Mouse (Mus musculus): ENCODE data around the gene 1110051M20Rik. TPM values are rescaled to one million over a fixed set of nuclear protein-coding genes. Genes with fewer than 3 reads are reported as not detected.

Gene 1110051M20Rik
- total and polyA plus RNA-seq, 2 experiments from 2014 or later: 158 to 171 TPM

DNA sequence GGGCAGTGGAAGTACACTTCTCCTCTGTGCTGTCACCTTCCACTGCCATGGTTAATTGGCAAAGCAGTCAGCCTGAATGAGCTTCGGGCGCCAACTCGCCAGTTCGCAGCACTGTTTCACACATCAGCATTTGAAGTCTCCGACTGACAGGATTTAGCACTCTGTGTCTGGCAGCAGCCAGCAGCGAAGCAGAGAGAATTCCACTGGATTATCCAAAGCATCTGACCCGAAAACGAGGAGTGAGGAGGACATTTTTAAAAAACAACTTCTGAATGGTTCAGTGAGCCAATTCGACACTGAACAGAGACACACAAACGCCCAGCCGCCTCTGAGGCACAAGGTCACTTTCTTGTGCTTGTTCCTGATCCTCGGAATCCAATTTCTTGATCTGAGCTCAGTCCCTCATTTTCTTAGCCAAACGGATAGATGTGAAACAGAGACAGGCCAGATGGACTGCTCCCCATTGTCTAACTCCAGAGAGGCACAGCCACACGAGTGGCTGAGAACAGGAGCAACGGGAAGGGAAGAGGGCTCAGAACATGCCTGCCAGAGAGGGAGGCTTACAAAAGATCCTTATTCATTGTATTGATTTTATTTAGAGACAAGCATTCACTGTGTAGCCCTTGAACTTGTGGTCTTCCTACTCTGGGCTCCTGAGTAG lies 119.6 kb downstream of the 1110051M20Rik start:
- WGBS: 17% methylated on average over 15 of the region's 15 CpGs
- H3K4me1 ChIP-seq (ENCODE audit: insufficient read depth, low read length): 0 out of 2 replicates have a peak, but pooled peaks cover 4% of the 10 kb centered on the region
- H3K4me3 ChIP-seq (ENCODE audit: low read depth, low read length): no peak overlapping the region
- 0 out of 2 replicates have a peak overlapping the region, but pooled peaks have one; percentile 33 for H3K9ac ChIP-seq (replicated peaks; ENCODE audit: low read length, poor library complexity, severe bottlenecking)
- no peaks in the 10 kb centered on the region for H3K9me3 ChIP-seq (ENCODE audit: low read length)
- H3K27ac ChIP-seq (ENCODE audit: low read depth, low read length): peak overlapping the region; percentile 77
- ATAC-seq (ENCODE audit: low FRiP score) (0 out of 2 replicates have a peak, but pooled peaks have one; percentile 18), DNase-seq (ENCODE audit: low spot score) (peak; percentile 75)
- TF ChIP-seq CTCF (IDR thresholded peaks at IDR 0.05): no peak
- H3K36me3 ChIP-seq (ENCODE audit: insufficient read depth, low read length): no peaks in the 10 kb centered on the region
- no peaks in the 10 kb centered on the region for H3K27me3 ChIP-seq (ENCODE audit: insufficient read depth, low read length)
- H3K4me2 ChIP-seq (ENCODE audit: low read depth, low read length, poor library complexity, severe bottlenecking): no peak overlapping the region

DNA sequence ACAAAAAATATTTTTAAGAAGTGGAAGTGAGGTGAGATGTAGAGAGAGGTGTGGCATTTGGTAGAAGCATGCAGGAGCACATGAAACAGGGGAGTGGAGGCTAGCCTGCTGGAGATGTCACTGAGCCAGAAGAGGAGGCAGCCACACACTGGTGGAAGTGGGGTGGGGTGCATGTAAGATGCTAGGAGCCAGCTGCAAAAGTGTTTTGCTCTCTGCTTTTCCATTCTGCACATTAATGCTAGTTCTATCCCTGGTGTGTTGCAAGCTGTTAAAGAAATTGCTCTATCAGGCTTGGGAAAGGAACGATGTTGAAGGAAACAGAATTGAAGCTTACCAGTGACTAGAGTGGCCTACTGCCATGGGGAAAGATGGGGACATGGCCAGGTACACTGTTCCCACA lies 120.2 kb downstream of the 1110051M20Rik start:
- H3K4me3 ChIP-seq (ENCODE audit: low read depth, low read length): no peak overlapping the region
- H3K4me2 ChIP-seq (ENCODE audit: low read depth, low read length, poor library complexity, severe bottlenecking): no peak overlapping the region
- peak overlapping the region; percentile 77 for H3K27ac ChIP-seq (ENCODE audit: low read depth, low read length)
- no peaks in the 10 kb centered on the region for H3K9me3 ChIP-seq (ENCODE audit: low read length)
- H3K36me3 ChIP-seq (ENCODE audit: insufficient read depth, low read length): no peaks in the 10 kb centered on the region
- no peak overlapping the region for H3K9ac ChIP-seq (replicated peaks; ENCODE audit: low read length, poor library complexity, severe bottlenecking)
- 23% methylated on average over 1 of the region's 1 CpGs for WGBS
- H3K27me3 ChIP-seq (ENCODE audit: insufficient read depth, low read length): no peaks in the 10 kb centered on the region
- H3K4me1 ChIP-seq (ENCODE audit: insufficient read depth, low read length): 0 out of 2 replicates have a peak, but pooled peaks cover 4% of the 10 kb centered on the region
- ATAC-seq (ENCODE audit: low FRiP score): no peak
- TF ChIP-seq CTCF (IDR thresholded peaks at IDR 0.05): no peak
- no peak for DNase-seq (ENCODE audit: low spot score)

- DNase-seq (ENCODE audit: low spot score) (no peak), ATAC-seq (ENCODE audit: low FRiP score) (no peak)
- TF ChIP-seq CTCF (IDR thresholded peaks at IDR 0.05): no peak
- Histone ChIP-seq H3K4me1 (ENCODE audit: insufficient read depth, low read length) (no peaks in the 10 kb centered on the region), H3K27me3 (ENCODE audit: insufficient read depth, low read length) (no peaks in the 10 kb centered on the region), H3K36me3 (ENCODE audit: insufficient read depth, low read length) (no peaks in the 10 kb centered on the region), H3K4me2 (ENCODE audit: low read depth, low read length, poor library complexity, severe bottlenecking) (no peak overlapping the region), H3K9ac (replicated peaks; ENCODE audit: low read length, poor library complexity, severe bottlenecking) (no peak overlapping the region), H3K4me3 (ENCODE audit: low read depth, low read length) (no peak overlapping the region), H3K27ac (ENCODE audit: low read depth, low read length) (no peak overlapping the region), H3K9me3 (ENCODE audit: low read length) (no peaks in the 10 kb centered on the region)
- 74% methylated on average over 4 of the region's 4 CpGs for WGBS
Observed at GRCm38 (mm10) chr2:91322490-91322889, 122.0 kb downstream of the 1110051M20Rik start.

- DNase-seq (ENCODE audit: low spot score) (no peak), ATAC-seq (ENCODE audit: low FRiP score) (no peak)
- H3K4me1 ChIP-seq (ENCODE audit: insufficient read depth, low read length): no peaks in the 10 kb centered on the region
- no peak for TF ChIP-seq CTCF (IDR thresholded peaks at IDR 0.05)
- no peak overlapping the region for H3K9ac ChIP-seq (replicated peaks; ENCODE audit: low read length, poor library complexity, severe bottlenecking)
- 96% methylated on average over 2 of the region's 2 CpGs for WGBS
- H3K4me3 ChIP-seq (ENCODE audit: low read depth, low read length): no peak overlapping the region
- no peak overlapping the region for H3K4me2 ChIP-seq (ENCODE audit: low read depth, low read length, poor library complexity, severe bottlenecking)
- no peak overlapping the region for H3K27ac ChIP-seq (ENCODE audit: low read depth, low read length)
- no peaks in the 10 kb centered on the region for H3K36me3 ChIP-seq (ENCODE audit: insufficient read depth, low read length)
- H3K9me3 ChIP-seq (ENCODE audit: low read length): no peaks in the 10 kb centered on the region
- H3K27me3 ChIP-seq (ENCODE audit: insufficient read depth, low read length): no peaks in the 10 kb centered on the region
Observed at GRCm38 (mm10) chr2:91321923-91322322, 122.6 kb downstream of the 1110051M20Rik start.

- H3K27me3 ChIP-seq (ENCODE audit: insufficient read depth, low read length): no peaks in the 10 kb centered on the region
- H3K36me3 ChIP-seq (ENCODE audit: insufficient read depth, low read length): no peaks in the 10 kb centered on the region
- no peak overlapping the region for H3K27ac ChIP-seq (ENCODE audit: low read depth, low read length)
- H3K4me2 ChIP-seq (ENCODE audit: low read depth, low read length, poor library complexity, severe bottlenecking): no peak overlapping the region
- H3K4me3 ChIP-seq (ENCODE audit: low read depth, low read length): no peak overlapping the region
- WGBS: 90% methylated on average over 10 of the region's 10 CpGs
- no peaks in the 10 kb centered on the region for H3K9me3 ChIP-seq (ENCODE audit: low read length)
- ATAC-seq (ENCODE audit: low FRiP score): no peak
- H3K4me1 ChIP-seq (ENCODE audit: insufficient read depth, low read length): no peaks in the 10 kb centered on the region
- TF ChIP-seq CTCF (IDR thresholded peaks at IDR 0.05): no peak
- no peak overlapping the region for H3K9ac ChIP-seq (replicated peaks; ENCODE audit: low read length, poor library complexity, severe bottlenecking)
- DNase-seq (ENCODE audit: low spot score): no peak
Observed at GRCm38 (mm10) chr2:91320559-91321529, 123.7 kb downstream of the 1110051M20Rik start.

GRCm38 (mm10) chr2:91314184-91314583 lies 130.3 kb downstream of the 1110051M20Rik start:
- Histone ChIP-seq H3K27ac (ENCODE audit: low read depth, low read length) (no peak overlapping the region), H3K4me3 (ENCODE audit: low read depth, low read length) (no peak overlapping the region), H3K4me1 (ENCODE audit: insufficient read depth, low read length) (no peaks in the 10 kb centered on the region), H3K27me3 (ENCODE audit: insufficient read depth, low read length) (no peaks in the 10 kb centered on the region), H3K9me3 (ENCODE audit: low read length) (no peaks in the 10 kb centered on the region), H3K4me2 (ENCODE audit: low read depth, low read length, poor library complexity, severe bottlenecking) (no peak overlapping the region), H3K36me3 (ENCODE audit: insufficient read depth, low read length) (no peaks in the 10 kb centered on the region), H3K9ac (replicated peaks; ENCODE audit: low read length, poor library complexity, severe bottlenecking) (no peak overlapping the region)
- WGBS: 97% methylated on average over 7 of the region's 7 CpGs
- ATAC-seq (ENCODE audit: low FRiP score) (no peak), DNase-seq (ENCODE audit: low spot score) (no peak)
- TF ChIP-seq CTCF (IDR thresholded peaks at IDR 0.05): no peak

Data from midbrain, postnatal 0 days (tissue).